Mouse (Mus musculus): Measurements from ENCODE around the gene Slc2a1. TPM values are rescaled to one million over a fixed set of nuclear protein-coding genes. Genes with fewer than 3 reads are reported as not detected.

Gene Slc2a1
- 10 to 100 TPM; 19.8 to 20.2 TPM for total RNA-seq (2021)
- long read RNA-seq, experiment 1, transcript Slc2a1-201 (10 exons, 3,260 nt): major isoform, 27 of 34 reads
- long read RNA-seq, experiment 1, partial matches to known transcripts: 5 of 34 reads
- long read RNA-seq, experiment 1, other reads (novel, unspliced or antisense): 2 of 34 reads
- long read RNA-seq, experiment 2, transcript Slc2a1-201 (10 exons, 3,260 nt): major isoform, 6 of 8 reads
- long read RNA-seq, experiment 2, partial matches to known transcripts: 1 of 8 reads
- long read RNA-seq, experiment 2, other reads (novel, unspliced or antisense): 1 of 8 reads

DNA sequence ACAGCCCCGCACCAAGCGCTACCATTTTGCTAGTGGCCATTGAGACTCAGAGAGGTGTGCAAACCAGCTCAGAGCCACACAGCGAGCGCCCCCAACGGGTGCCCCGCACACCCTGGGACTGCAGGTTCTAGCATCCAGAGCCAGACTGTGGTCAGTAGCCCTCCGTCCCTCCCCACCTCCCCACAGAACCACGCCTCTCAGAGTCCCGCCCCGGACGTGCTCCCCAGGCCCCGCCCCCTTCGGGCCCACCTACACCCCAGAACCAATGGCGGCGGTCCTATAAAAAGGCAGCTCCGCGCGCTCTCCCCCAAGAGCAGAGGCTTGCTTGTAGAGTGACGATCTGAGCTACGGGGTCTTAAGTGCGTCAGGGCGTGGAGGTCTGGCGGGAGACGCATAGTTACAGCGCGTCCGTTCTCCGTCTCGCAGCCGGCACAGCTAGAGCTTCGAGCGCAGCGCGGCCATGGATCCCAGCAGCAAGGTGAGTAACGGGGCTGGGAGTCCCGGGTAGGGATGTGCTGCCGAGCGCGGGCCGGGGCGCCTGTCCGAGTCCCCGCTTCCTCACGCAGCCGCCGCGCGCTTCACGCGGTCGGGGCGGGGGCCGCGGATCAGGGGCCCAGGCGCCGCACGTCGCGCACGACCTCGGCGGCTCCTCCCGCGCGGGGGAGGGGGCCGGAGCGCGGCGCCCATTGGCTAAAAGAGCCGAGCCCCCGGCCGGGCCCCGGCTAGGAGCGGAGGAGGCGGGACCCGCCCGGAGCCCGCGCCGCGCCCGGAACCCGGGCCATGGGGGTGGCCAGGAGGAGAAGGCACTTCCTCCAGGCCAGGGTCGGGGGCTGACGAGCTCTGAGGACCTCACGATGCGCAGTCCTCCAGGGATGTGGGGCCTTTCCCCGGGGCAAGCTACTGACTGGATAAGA is at the start of gene Slc2a1:
Slc2a1 (plus strand) TSS at position 217 of the 914 bp plus-strand sequence.
- peak; percentile 94 to 97 for DNase-seq

- DNase-seq: no peak
Measured at GRCm38 (mm10) chr4:119066791-119067190, 41.7 kb upstream of the Slc2a1 start.

DNA sequence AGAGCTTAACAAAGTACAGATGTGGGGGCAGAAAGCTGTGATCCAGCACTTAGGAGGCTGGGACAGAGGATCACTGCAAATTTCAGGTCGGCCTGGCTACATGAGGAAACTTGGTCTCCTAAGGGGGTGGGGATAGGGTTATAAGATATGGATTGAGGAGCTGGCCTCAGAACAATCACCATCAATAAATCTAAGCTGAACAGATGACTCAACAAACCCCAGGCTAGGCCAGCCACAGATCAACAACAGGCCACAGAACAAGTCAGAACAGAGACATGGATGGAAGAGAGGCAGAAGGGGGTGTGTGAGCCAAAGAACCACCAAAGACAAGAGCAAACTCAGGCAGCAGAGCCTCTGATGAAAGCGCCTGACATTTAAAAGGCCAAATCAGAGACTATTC is 41.3 kb upstream of the Slc2a1 start:
- DNase-seq: no peak

DNA sequence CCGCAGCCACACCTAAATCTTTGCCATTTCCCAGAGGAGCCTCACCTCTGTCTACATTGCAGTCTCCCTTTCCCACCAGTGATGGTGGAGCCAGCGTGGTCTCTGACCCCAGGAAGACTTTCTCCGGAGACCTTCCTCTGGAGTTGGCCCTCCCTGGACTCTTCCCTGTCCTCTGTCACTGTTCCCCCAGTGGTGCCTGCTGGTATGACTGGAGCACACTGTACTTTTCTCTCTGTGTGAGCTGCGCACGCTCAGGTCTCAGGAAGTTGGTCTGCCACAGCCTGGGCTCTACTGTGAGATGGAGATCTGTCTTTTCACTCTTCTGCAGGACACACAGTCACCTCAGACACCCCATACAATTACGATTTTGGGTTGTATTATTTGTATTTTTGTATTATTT is 39.6 kb upstream of the Slc2a1 start:
- DNase-seq: no peak

- DNase-seq: no peak
Measured at GRCm38 (mm10) chr4:119070181-119070580, 38.3 kb upstream of the Slc2a1 start.

DNA sequence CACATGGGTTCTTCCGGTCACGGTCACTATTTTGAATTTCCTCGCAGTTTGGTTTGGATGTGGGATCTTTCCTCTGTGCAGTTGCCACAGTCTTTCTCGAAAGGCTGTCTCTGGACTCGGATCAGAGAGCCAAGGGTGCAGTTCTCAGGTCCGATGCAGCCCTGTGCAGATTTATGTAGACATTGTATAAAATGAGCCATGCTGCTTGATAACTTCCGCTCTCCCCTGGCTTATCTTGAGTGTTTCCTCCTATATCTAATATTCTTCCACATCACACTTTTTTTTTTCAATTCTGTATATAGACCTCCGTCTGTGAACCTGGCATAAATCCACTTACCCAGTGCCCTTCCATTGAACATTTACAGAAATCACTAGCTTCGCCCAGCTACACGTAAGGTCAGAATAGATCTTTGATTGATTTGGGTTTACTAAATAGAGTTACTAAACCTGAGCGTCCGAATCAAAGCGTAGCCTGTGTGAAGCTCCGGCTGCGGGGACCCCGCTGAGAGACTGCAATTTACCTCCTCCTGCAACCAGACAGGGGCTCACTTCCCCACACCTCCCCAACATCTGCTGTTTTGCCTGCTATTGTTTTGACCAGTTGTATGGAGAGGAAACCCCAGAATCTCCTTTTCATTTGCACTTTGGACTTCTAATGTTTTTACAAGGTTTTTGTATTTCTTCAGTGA is 37.4 kb upstream of the Slc2a1 start:
- DNase-seq: no peak

DNA sequence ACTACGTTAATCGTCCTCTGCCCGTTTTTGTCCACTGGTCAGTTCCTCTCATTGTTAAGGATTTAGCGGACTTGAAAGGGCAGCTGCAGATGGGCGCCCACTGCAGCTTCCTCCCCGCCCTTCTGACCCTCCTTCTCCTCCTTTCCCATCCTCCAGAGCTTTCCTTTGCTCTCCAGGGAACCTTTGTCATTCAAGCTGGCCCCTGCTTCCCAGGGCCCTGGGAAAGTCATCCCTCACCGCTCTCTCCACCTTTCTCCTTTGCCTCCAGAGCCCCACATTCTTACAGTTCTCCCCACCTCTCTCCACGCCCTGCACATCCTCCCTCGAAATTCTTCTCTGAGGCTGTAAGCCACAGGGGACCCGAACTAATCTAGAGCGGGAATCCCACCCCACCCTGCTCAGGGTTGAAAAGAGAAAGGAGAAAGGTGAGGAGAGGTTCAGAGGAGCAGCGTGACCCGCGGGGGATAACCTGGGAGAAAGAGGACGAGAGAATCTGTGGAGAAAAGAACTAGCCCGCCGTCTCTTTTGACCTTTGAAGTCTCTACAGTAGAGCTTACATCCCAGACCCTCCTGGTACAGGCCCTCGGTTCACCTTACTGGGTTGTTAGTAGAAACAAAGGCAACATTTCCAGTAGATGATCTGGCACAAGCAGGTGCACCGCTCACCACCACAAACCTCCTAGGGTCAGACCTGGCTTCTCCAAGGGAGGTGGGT is 36.7 kb upstream of the Slc2a1 start:
- DNase-seq: no peak

DNA sequence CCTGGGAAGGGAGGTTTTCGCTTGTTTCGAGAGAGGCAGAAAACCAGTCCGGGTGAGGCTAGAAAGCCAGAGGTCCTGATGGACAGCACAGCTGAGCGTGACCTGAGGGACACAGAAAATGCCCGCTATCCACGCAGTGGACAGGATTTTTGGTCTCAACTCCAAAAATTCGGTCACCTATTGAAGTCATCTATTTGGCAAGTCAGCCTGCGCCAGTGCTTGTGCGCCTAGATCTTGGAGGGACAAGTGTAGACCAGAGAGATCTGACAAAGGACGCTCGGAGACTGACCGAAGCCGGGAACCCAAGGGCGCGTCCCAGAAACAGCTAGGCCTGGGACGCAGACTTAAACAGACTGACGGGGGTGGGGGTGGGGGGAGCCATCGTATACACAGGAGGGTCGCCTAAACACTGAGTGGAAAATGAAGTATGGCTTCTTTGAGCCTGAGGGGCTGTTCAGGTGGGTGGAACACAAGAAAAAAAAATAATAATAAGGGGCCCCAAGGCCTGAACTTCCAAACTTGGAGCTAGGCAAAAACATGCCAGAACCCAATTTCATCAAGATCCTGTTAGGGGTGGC is 36.1 kb upstream of the Slc2a1 start:
- no peak for DNase-seq

DNA sequence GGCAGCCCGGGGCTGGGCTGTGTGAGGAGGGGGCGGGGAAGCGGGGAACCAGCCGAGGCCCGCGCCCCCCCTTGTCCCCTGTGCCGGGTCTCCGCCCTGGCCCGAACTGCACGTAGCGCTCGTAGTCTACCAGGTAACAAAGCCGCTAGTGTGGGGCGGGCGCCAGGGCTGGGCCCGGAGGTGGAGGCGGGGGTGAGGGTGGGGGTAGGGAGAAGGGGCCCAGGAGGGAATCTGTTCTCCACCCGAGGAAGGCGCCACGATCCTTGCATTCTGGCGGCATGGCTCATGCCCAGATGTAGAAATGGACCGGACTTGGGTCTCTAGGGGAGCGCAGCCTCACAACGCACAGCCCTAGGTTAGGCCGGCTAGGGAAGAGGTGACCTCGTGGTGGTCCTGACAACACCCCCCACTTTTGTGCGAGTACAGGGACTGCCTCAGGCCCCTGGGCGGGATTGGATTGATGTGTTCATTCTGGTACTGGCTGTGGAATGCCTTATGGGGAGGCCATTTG is 35.5 kb upstream of the Slc2a1 start:
- no peak for DNase-seq

DNA sequence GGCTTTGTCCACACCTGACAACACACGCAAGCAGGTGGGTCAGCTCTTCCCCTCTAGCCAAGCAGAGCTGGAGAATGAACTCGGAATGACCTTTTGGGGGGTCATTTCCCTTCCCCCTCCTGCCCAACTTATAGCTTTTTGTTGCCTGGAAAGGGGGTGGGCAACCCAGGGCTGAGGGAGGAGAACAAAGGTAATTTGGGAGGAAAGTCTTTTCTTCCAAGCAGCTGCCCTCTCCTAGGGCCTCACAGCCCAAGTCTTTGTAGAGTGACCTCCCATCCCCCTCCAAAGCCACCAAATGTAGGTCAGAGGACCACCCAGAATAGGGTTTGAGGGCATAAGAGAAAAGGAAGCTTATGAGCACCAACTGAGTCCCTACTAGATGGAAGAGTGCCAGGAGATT is 34.9 kb upstream of the Slc2a1 start:
- no peak for DNase-seq

DNA sequence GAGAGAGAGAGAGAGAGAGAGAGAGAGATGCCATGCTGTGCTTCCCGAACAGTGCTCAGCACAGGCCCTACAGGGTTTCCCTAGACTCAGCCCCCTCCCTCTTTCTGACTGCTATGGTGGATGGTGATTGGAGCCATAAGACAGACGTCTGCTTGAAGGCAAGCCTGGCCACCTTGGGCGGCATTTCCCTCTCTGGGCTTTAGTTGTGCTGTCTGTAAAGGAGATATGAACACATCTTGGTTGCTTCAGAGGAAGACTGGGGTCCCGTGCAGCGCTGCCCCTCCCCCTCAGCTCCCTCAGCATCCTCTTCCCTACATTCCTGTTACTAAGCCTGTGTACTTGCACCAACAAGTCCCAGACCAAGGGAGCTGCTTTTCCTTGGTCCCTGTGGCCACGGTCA is 33.9 kb upstream of the Slc2a1 start:
- no peak for DNase-seq

DNA sequence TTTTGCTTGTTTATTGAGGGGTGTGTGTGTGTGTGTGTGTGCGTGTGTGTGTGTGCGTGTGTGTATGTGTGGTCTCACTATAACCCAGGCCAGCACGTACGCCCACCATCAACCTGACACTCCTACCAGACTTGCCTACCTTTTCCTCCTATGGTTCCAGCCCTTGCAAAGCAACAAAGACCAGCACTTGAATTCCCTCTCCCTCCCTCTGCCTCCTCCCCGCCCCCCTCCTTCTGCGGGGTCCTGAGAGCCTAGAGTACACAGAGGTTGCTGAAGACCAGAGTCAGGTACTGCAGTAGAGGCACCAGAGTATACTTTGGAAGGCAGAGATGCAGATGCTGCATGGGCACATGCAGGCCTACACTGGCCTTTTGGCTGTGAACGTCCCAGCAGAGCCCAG is 33.2 kb upstream of the Slc2a1 start:
- no peak for DNase-seq

- DNase-seq: no peak
Measured at GRCm38 (mm10) chr4:119076336-119076735, 32.2 kb upstream of the Slc2a1 start.

DNA sequence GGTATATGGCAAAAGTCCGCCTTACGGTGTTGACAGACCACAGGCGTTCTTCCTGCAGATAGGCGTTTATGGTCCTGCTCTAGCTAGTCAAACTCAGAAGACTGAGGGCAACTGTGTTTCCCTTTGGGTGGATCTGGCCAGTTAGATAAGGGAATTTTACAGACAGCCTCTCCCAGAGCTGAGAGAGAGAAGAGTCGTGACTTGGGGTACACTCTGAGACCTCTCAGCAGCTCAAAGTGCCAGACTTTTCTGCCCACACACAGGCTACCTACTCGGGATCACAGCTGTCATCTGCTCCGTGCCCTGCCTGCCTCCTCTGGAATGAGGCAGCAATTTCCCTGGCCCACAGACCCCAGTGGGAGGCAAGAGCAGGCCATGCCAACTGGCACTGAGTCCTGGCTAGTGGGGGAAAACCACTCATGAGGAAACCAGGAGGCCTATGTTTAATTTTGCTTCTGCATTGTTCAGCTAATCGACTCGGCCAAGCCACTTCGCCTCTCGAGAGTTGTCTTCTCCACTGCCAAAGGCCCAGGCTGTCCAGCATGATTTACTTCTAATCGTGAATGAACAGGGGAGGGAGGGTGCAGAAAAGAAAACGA is 31.3 kb upstream of the Slc2a1 start:
- DNase-seq: peak in 1 of 2 experiments; percentile 25

DNA sequence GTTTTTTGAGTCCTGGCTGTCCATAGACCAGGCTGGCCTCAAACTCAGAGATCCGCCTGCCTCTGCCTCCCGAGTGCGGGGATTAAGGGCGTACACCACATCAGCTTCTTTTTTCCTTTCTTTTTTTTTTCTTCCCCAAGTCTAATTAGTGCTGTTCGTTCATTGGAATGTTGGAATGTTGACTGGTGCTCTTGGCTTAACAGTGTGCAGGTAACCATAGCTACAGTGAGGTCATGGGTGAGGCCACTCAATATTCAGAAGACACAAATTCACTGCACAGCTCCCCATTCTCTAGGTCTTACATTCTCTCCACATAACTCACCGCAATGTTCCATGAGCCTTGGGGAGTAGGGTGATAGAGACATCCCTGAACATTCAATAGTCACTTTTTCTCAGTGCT is 28.6 kb upstream of the Slc2a1 start:
- DNase-seq: no peak

DNA sequence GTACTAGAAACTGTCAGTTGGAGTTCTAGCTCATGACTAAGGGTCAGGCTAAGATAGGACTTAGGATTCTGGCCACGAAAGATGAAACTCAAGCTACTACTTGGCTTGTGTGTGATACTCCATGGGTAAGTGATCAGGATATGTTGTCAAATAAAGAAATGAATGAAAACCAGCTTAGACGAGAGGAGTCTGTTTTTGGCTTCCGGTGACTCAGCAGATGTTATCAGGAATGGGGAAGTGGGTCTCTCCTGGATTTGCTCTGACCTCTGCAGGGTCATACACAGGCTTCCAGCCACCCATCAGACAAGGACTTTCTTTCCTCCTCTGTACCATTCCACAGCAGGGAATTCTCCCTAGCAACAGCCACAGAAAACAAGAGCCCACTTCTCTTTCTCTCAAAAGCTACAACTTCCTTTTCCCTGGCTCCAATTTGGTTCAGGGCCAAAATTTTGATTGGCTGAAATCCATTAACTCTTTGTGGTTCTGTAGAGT is 25.7 kb upstream of the Slc2a1 start:
- no peak for DNase-seq

DNA sequence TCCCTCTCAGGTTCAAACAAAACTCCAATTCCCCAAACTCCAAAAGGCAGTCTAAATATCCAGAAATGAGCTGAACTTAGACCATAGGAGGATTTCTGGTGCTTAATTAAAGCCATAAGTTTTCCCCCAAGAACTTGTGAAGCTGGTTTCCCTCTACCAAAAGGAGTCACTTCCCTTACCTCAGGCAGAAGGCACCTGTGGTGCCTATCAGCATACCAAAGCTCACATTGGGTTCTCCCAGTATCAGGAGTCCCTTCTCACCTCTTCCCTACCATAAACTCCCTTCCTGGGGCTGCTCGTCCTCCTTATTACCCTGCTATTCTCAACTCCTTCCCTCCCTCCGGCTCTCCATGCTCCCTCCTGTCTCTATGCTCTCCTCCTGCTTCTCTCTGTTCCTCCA is 20.1 kb upstream of the Slc2a1 start:
- DNase-seq: no peak

DNA sequence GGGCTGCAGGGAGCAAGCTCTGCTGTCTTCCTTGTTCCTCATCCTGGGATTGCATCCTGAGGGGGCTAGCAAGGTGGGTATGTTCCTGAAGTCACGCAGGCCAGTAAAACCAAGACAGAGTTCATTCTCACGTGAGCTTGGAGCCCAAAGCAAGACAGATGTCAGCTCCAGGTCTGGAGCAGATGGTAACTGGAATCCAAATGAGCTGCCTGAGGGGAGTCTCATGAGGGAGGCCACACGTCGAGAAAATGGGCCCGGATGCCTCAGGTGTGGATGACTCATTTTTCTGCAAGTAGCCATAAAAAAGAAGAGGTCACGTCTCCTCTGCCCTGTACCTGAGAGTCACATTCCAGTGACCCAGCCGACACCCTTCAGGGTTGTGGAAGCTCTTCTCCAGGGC is 14.6 kb upstream of the Slc2a1 start:
- DNase-seq: no peak

- no peak for DNase-seq
Measured at GRCm38 (mm10) chr4:119094987-119095386, 13.5 kb upstream of the Slc2a1 start.

GRCm38 (mm10) chr4:119096401-119096800 is 12.1 kb upstream of the Slc2a1 start:
- DNase-seq: no peak

DNA sequence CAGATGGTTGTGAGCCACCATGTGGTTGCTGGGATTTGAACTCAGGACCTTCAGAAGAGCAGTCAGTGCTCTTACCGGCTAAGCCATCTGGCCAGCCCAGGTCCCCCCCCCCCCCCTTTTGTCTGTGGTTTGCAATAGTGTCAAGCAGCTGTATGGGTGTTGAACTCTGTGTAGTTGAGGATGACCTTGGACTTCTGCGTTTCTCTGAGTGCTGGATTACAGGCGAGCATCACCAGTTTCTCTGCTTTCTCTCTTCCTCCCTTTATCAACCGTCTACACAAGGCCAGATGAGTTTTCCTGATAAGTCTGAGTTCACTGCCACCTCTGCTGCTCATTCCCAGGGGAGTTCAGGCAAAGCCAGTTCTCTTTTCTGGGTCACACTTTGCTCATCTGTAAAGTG is 11.1 kb upstream of the Slc2a1 start:
- DNase-seq: no peak

Measured in adrenal gland, postnatal 36 days (tissue).